Comparison of ENCODE assay signal across 7 mouse cellular contexts in the genomic region with DNA sequence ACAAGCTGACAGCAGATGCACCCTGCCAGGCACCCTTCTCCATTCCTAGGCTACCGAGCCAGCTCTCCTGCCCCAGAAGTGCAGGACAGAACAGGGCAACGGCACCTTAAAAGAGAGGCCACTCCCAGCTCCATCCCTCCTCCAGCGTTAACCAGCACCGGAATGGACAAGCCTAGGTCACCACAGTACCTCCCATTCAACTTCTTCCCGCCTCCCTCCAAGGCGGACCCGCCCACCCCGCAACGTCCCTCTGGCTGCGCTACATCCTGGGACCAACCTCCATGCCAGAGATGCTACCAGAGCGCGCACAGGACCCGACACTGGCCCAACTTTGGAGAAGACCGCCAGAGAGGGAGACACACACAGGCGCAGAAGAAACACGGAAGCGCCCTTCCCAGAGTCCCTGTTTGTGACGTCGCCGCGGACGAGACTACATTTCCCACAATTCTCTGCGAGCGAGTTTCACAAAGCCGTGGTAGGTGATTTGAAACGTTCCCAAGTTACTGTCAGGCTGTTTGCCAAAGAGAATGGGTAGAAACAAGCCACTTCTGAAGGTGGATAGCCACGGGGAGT. TPM values are rescaled to one million over a fixed set of nuclear protein-coding genes. Genes with fewer than 3 reads are reported as not detected.
A peak's percentile ranks its signal among the peaks of the same experiment; 100 is the strongest.
DNase-seq lines count a peak whose midpoint lies in the region; ATAC-seq and TF ChIP-seq lines count a peak whose summit lies in the region.

A gene (minus strand): TSS at position 385 of the 573 bp plus-strand sequence.

- H3K27ac ChIP-seq in embryonic facial prominence, embryonic 12.5 days, result peak within 1 kb of the TSS; percentile 84
- peak within 1 kb of the TSS; percentile 87 for H3K27ac ChIP-seq in kidney, adult 2 months (ENCODE audit: insufficient read depth, low read depth, low read length)
- peak within 1 kb of the TSS; percentile 91 for H3K27ac ChIP-seq in limb, embryonic 12.5 days
- peak within 1 kb of the TSS; percentile 66 for H3K27ac ChIP-seq in midbrain, embryonic 15.5 days
- H3K27ac ChIP-seq in spleen, adult 2 months (ENCODE audit: insufficient read depth, low read length), result peak within 1 kb of the TSS; percentile 58; the same call in 1 of the 2 replicates

- peak within 1 kb of the TSS; percentile 69 for H3K4me3 ChIP-seq in embryonic facial prominence, embryonic 12.5 days
- H3K4me3 ChIP-seq in kidney, adult 2 months (ENCODE audit: insufficient read depth, low read depth, low read length), result peak within 1 kb of the TSS; percentile 88
- H3K4me3 ChIP-seq in limb, embryonic 12.5 days (replicated peaks), result peak within 1 kb of the TSS; percentile 70
- H3K4me3 ChIP-seq in midbrain, embryonic 15.5 days, result peak within 1 kb of the TSS; percentile 62
- H3K4me3 ChIP-seq in spleen, adult 2 months (ENCODE audit: extremely low read depth, insufficient read depth, insufficient read length), result peak within 1 kb of the TSS; percentile 91

- WGBS in embryonic facial prominence, embryonic 12.5 days, result under 1% methylated on average over 27 of the region's 27 CpGs
- 1% methylated on average over 27 of the region's 27 CpGs for WGBS in kidney, adult 2 months
- WGBS in limb, embryonic 12.5 days, result under 1% methylated on average over 27 of the region's 27 CpGs
- WGBS in midbrain, embryonic 15.5 days, result under 1% methylated on average over 27 of the region's 27 CpGs
- WGBS in spleen, adult 2 months, result under 1% methylated on average over 27 of the region's 27 CpGs

- H3K4me1 ChIP-seq in embryonic facial prominence, embryonic 12.5 days, result peaks cover 3% of the 10 kb centered on the region; the same call in 1 of the 2 replicates
- no peaks in the 10 kb centered on the region for H3K4me1 ChIP-seq in kidney, adult 2 months (ENCODE audit: control insufficient read depth, insufficient read depth, low read length)
- peaks cover 4% of the 10 kb centered on the region for H3K4me1 ChIP-seq in limb, embryonic 12.5 days (replicated peaks)
- peaks cover 7% of the 10 kb centered on the region for H3K4me1 ChIP-seq in midbrain, embryonic 15.5 days
- no peaks in the 10 kb centered on the region for H3K4me1 ChIP-seq in spleen, adult 2 months (ENCODE audit: control insufficient read depth, insufficient read depth, insufficient read length)

- H3K36me3 ChIP-seq in embryonic facial prominence, embryonic 12.5 days, result no peaks in the 10 kb centered on the region
- H3K36me3 ChIP-seq in kidney, adult 2 months (ENCODE audit: control insufficient read depth, insufficient read depth, low read length), result no peaks in the 10 kb centered on the region
- H3K36me3 ChIP-seq in limb, embryonic 12.5 days, result no peaks in the 10 kb centered on the region
- H3K36me3 ChIP-seq in midbrain, embryonic 15.5 days (replicated peaks), result no peaks in the 10 kb centered on the region
- H3K36me3 ChIP-seq in spleen, adult 2 months (ENCODE audit: control insufficient read depth, insufficient read depth, low read length), result no peaks in the 10 kb centered on the region

- H3K9ac ChIP-seq in embryonic facial prominence, embryonic 12.5 days, result peak within 1 kb of the TSS; percentile 68
- H3K9ac ChIP-seq in limb, embryonic 12.5 days (replicated peaks), result peak within 1 kb of the TSS; percentile 65
- H3K9ac ChIP-seq in midbrain, embryonic 15.5 days, result peak within 1 kb of the TSS; percentile 66

- 0 out of 2 replicates have a peak, but pooled peaks cover 3% of the 10 kb centered on the region for H3K9me3 ChIP-seq in embryonic facial prominence, embryonic 12.5 days
- peaks cover 4% of the 10 kb centered on the region; the same call in 1 of the 2 replicates for H3K9me3 ChIP-seq in limb, embryonic 12.5 days
- no peaks in the 10 kb centered on the region for H3K9me3 ChIP-seq in midbrain, embryonic 15.5 days

- peak; percentile 76 for TF ChIP-seq POLR2A in kidney, adult 2 months (IDR thresholded peaks at IDR 0.05; ENCODE audit: low read depth, low read length)
- peak; percentile 34; the same call in 1 of the 2 replicates for TF ChIP-seq POLR2A in spleen, adult 2 months (IDR thresholded peaks at IDR 0.05; ENCODE audit: low read depth, low read length)

- H3K27me3 ChIP-seq in embryonic facial prominence, embryonic 12.5 days, result no peaks in the 10 kb centered on the region
- H3K27me3 ChIP-seq in kidney, adult 2 months (replicated peaks; ENCODE audit: control insufficient read depth, insufficient read depth, low read length), result no peaks in the 10 kb centered on the region
- no peaks in the 10 kb centered on the region for H3K27me3 ChIP-seq in limb, embryonic 12.5 days
- no peaks in the 10 kb centered on the region for H3K27me3 ChIP-seq in midbrain, embryonic 15.5 days (replicated peaks)
- H3K27me3 ChIP-seq in spleen, adult 2 months (ENCODE audit: control insufficient read depth, insufficient read depth, low read length), result no peaks in the 10 kb centered on the region

- DNase-seq in adrenal gland, postnatal 25 days, result peak; percentile 87
- DNase-seq in heart, adult 18-20 months, result peak; percentile 96 to 98
- peak; percentile 98 for DNase-seq in kidney, adult 2 months
- DNase-seq in spleen, adult 2 months (ENCODE audit: low read depth in 1 of 2, low spot score in 2 of 2), result peak; percentile 65 to 85

- peak within 1 kb of the TSS; percentile 61 for H3K4me2 ChIP-seq in embryonic facial prominence, embryonic 12.5 days (replicated peaks)
- peak within 1 kb of the TSS; percentile 75 for H3K4me2 ChIP-seq in limb, embryonic 12.5 days
- peak within 1 kb of the TSS; percentile 69 for H3K4me2 ChIP-seq in midbrain, embryonic 15.5 days

- peak; percentile 98 for ATAC-seq in embryonic facial prominence, embryonic 12.5 days (ENCODE audit: insufficient number of reproducible peaks, insufficient read depth, low FRiP score, low TSS enrichment)
- ATAC-seq in limb, embryonic 12.5 days (ENCODE audit: insufficient number of reproducible peaks, insufficient read depth, low FRiP score, low TSS enrichment, low read depth), result peak; percentile 98
- peak; percentile 98 for ATAC-seq in midbrain, embryonic 15.5 days (replicated peaks)

- no peak for TF ChIP-seq CTCF in kidney, adult 2 months (conservative IDR thresholded peaks at IDR 0.05; ENCODE audit: insufficient read depth, insufficient read length, low read depth, low read length)
- TF ChIP-seq CTCF in spleen, adult 2 months (IDR thresholded peaks at IDR 0.05; ENCODE audit: extremely low read depth, insufficient read depth, insufficient read length, insufficient replicate concordance), result no peak

RNA-seq across cellular contexts. Expression of the gene that starts here (rescaled TPM):
- total RNA-seq in adrenal gland, postnatal 25 days (2021), result 2.5 and 2.7 TPM in 2 replicates
- polyA plus RNA-seq in embryonic facial prominence, embryonic 12.5 days (2016; fragmentation: Nextera tagmentation; extraction: Ambion mirVana), result 4.3 and 4.6 TPM in 2 replicates
- total RNA-seq in heart, adult 18-20 months (2021), result 1 to 10 TPM; 1.4 to 1.5 TPM
- polyA plus RNA-seq in kidney, adult 2 months (2012; rRNA removed), result 0.16 and 0.19 TPM in 2 replicates
- polyA plus RNA-seq in limb, embryonic 12.5 days (2016; fragmentation: Nextera tagmentation; extraction: Ambion mirVana), result 4.3 and 4.9 TPM in 2 replicates
- 7.3 and 8.1 TPM in 2 replicates for polyA plus RNA-seq in midbrain, embryonic 15.5 days (2015; fragmentation: Nextera tagmentation; extraction: Ambion mirVana)
- 0.15 and 0.18 TPM in 2 replicates for polyA plus RNA-seq in spleen, adult 2 months (2012; rRNA removed)

Comparison
In these comparisons a context has a peak if more than half of its experiments do, and no peak if none do; other contexts are left out.
1. Peak in every context shown above with its lines: DNase-seq, ATAC-seq, H3K4me3 ChIP-seq and H3K27ac ChIP-seq.
2. Peak in DNase-seq, H3K4me3 ChIP-seq and H3K27ac ChIP-seq in kidney, adult 2 months; RNA of the gene not detected or under 1 TPM.
3. Peak in DNase-seq, H3K4me3 ChIP-seq and H3K27ac ChIP-seq in spleen, adult 2 months; RNA of the gene not detected or under 1 TPM.